Mouse (Mus musculus): Measurements from ENCODE around the gene Dmrt2.

The Dmrt2 gene

DNA sequence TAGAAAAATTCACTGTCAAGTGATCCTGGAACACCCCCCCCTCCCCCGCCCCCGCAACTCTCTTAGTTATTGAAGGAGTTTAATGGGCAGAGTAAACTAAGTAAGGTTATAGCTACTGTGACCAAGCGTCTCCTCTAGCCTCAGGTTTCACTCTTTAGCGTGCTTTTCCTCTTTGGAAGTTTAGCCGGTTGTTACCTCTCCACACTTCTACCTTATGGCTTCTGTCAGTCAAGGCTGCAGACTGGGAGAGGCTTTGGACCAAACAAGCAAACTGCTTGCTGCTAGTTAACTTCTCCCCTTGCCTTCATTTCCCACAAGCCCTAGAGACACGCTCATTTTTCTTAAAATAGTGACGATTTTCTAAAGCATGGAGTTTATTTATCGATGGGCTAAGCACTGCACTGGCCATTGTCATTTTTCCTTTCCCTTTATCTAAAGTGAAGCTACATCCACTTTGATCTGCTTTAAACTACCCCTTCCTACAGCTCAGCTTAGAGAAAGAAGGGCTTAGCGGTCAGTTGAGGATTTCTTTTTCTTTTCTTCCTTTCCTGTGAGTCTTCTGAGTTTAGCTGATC lies 3.7 kb downstream of the Dmrt2 start:
- no peak for DNase-seq (ENCODE audit: low spot score)

DNA sequence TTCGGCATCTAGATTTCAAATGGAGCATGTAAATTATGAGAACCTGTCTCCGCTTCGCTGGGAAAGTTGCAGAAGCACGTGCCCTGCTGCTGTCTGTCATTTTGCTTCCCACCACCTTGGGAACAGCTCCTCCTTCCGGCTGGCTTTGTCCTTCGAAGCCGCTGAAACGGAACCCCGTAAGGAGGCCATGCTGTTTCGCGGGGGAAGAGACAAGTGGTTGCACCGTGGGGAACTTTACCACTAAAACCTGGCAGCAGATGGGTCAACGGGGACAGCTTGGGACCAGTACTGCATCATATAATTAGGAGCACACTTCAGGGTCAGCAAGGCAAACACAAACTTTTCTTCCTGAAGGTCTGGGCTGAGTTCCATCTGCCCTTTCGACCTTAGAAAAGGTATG lies 26.6 kb downstream of the Dmrt2 start:
- DNase-seq (ENCODE audit: low spot score): no peak

DNA sequence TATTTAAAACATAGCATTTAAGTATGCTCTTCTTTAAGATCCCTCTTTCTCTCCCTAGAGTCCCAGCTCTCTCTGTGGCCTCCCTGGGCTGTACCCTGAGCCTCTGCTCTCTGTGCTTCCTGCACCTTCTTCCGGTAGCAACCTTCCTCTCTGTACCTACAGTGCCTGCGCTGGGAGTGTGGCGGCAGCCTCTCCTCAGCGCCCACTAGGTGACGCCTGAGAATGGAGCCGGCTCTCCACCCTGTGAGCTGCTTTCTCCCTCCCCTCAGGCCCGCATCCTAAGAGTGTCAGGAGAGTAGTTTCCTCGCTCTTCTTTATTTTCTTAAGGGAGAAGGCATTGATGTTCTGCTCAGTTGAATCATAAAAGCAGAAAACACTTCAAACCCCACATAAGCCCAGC lies 41.2 kb downstream of the Dmrt2 start:
- peak; percentile 47 for DNase-seq (ENCODE audit: low spot score)

DNA sequence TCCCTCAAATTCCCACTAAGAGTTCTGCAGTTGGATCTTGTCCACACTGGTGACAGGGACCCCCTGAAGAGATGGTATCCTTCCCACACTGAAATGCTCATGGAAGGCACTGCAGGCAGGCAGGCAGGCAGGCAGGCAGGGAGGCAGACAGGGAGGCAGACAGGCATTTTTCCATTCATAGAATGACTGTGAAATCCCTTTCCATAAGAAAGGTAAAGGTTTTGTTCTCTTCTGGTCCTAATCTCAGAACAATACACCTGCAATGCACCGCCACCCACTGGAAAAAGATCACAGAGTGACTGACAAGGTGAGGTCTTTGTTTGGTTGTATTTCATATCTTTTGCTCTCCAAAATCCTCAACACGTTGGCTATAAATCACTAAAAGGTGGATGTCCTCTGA lies 42.7 kb downstream of the Dmrt2 start:
- no peak for DNase-seq (ENCODE audit: low spot score)

DNA sequence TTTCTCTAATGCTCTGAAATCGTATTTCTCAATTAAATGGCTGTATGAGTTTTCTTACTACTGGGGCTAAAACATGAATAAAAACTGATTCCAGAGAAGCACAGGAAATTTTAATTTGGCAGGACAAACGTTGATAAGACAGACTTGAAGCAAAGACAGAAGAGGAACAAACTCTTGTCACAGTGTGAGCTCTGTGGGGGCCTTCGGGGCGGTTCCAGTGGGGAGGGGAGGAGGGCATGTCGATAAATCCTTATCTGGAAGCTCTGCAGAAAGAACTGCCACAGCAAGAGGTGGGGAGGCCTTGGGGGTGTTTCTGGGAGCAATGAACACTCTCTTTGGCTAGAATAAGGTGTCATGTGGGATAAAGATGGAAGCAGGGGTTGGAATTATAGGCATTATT lies 50.4 kb downstream of the Dmrt2 start:
- no peak for DNase-seq (ENCODE audit: low spot score)

Data from retina, embryonic 14.5 days (tissue).